ENCODE assay signal across 8 mouse cellular contexts in genomic region chr5:75066715-75067114, GRCm38 (mm10). TPM values are rescaled to one million over a fixed set of nuclear protein-coding genes. Genes with fewer than 3 reads are reported as not detected.
A peak's percentile ranks its signal among the peaks of the same experiment; 100 is the strongest.
DNase-seq lines count a peak whose midpoint lies in the region; ATAC-seq and TF ChIP-seq lines count a peak whose summit lies in the region.

No protein-coding gene starts in this region.

- H3K27me3 ChIP-seq in kidney, embryonic 15.5 days, result peaks cover 56% of the 10 kb centered on the region
- peaks cover 46% of the 10 kb centered on the region for H3K27me3 ChIP-seq in embryonic facial prominence, embryonic 15.5 days
- peaks cover 45% of the 10 kb centered on the region for H3K27me3 ChIP-seq in limb, embryonic 14.5 days (ENCODE audit: control insufficient read depth, insufficient read depth, low read length)
- H3K27me3 ChIP-seq in small intestine, adult 2 months (ENCODE audit: control insufficient read depth, insufficient read depth, low read length), result peaks cover 34% of the 10 kb centered on the region

- peak overlapping the region; percentile 51 for H3K4me3 ChIP-seq in kidney, embryonic 15.5 days (replicated peaks)
- peak overlapping the region; percentile 47 for H3K4me3 ChIP-seq in embryonic facial prominence, embryonic 15.5 days (replicated peaks)
- peak overlapping the region; percentile 45 for H3K4me3 ChIP-seq in limb, embryonic 14.5 days (replicated peaks; ENCODE audit: low read length)
- H3K4me3 ChIP-seq in small intestine, adult 2 months (ENCODE audit: low read depth, low read length), result peak overlapping the region; percentile 51

- H3K4me1 ChIP-seq in kidney, embryonic 15.5 days, result peaks cover 27% of the 10 kb centered on the region
- H3K4me1 ChIP-seq in embryonic facial prominence, embryonic 15.5 days, result peaks cover 25% of the 10 kb centered on the region
- H3K4me1 ChIP-seq in limb, embryonic 14.5 days (ENCODE audit: control insufficient read depth, insufficient read depth, low read length), result peaks cover 3% of the 10 kb centered on the region; the same call in 1 of the 2 replicates
- H3K4me1 ChIP-seq in small intestine, adult 2 months (ENCODE audit: control insufficient read depth, insufficient read depth, insufficient read length, low read length), result no peaks in the 10 kb centered on the region

- no peak for DNase-seq in kidney, postnatal 4 days
- DNase-seq in limb, embryonic 14.5 days (ENCODE audit: low spot score), result no peak
- no peak for DNase-seq in adrenal gland, adult 2 months
- DNase-seq in right cerebral cortex, postnatal 36 days (ENCODE audit: low spot score in 2 of 2), result no peak
- DNase-seq in lung, postnatal 36 days, result no peak

- H3K9me3 ChIP-seq in kidney, embryonic 15.5 days (replicated peaks), result no peaks in the 10 kb centered on the region; the same call in 1 of the 2 replicates
- no peaks in the 10 kb centered on the region for H3K9me3 ChIP-seq in embryonic facial prominence, embryonic 15.5 days (replicated peaks)
- H3K9me3 ChIP-seq in limb, embryonic 14.5 days (ENCODE audit: control insufficient read depth, low read length), result no peaks in the 10 kb centered on the region

- no peak overlapping the region for H3K27ac ChIP-seq in kidney, embryonic 15.5 days
- H3K27ac ChIP-seq in embryonic facial prominence, embryonic 15.5 days (replicated peaks), result no peak overlapping the region
- H3K27ac ChIP-seq in limb, embryonic 14.5 days (replicated peaks; ENCODE audit: low read depth, low read length), result no peak overlapping the region
- no peak overlapping the region for H3K27ac ChIP-seq in small intestine, adult 2 months (ENCODE audit: insufficient read depth, low read depth, low read length)

- TF ChIP-seq POLR2A in limb, embryonic 14.5 days (IDR thresholded peaks at IDR 0.05; ENCODE audit: borderline replicate concordance, extremely low read depth, insufficient read depth, insufficient read length), result no peak
- no peak for TF ChIP-seq POLR2A in small intestine, adult 2 months (IDR thresholded peaks at IDR 0.05; ENCODE audit: low read depth, low read length)

- no peak overlapping the region for H3K9ac ChIP-seq in kidney, embryonic 15.5 days
- H3K9ac ChIP-seq in embryonic facial prominence, embryonic 15.5 days, result no peak overlapping the region
- peak overlapping the region; percentile 45 for H3K9ac ChIP-seq in limb, embryonic 14.5 days (ENCODE audit: low read depth, low read length, severe bottlenecking)

- WGBS in kidney, embryonic 15.5 days, result 1% methylated on average over 9 of the region's 10 CpGs
- 1% methylated on average over 10 of the region's 10 CpGs for WGBS in embryonic facial prominence, embryonic 15.5 days
- WGBS in limb, embryonic 14.5 days, result 3% methylated on average over 4 of the region's 10 CpGs
- 6% methylated on average over 10 of the region's 10 CpGs for WGBS in small intestine, adult 2 months

- ATAC-seq in kidney, embryonic 15.5 days (replicated peaks; ENCODE audit: low FRiP score), result peak; percentile 67; the same call in 1 of the 2 replicates
- peak; percentile 57 for ATAC-seq in embryonic facial prominence, embryonic 15.5 days (ENCODE audit: insufficient number of reproducible peaks, low FRiP score, low TSS enrichment, low read depth)
- ATAC-seq in limb, embryonic 14.5 days (ENCODE audit: low FRiP score, low read depth), result 0 out of 2 replicates have a peak, but pooled peaks have one; percentile 2

- TF ChIP-seq CTCF in small intestine, adult 2 months (IDR thresholded peaks at IDR 0.05; ENCODE audit: extremely low read depth, insufficient read length, insufficient replicate concordance, low read depth, low read length), result no peak

- no peaks in the 10 kb centered on the region for H3K36me3 ChIP-seq in kidney, embryonic 15.5 days
- H3K36me3 ChIP-seq in embryonic facial prominence, embryonic 15.5 days, result no peaks in the 10 kb centered on the region
- no peaks in the 10 kb centered on the region for H3K36me3 ChIP-seq in limb, embryonic 14.5 days (ENCODE audit: control insufficient read depth, insufficient read depth, low read length)
- H3K36me3 ChIP-seq in small intestine, adult 2 months (ENCODE audit: control insufficient read depth, insufficient read depth, low read length), result no peaks in the 10 kb centered on the region

- H3K4me2 ChIP-seq in kidney, embryonic 15.5 days, result peak overlapping the region; percentile 92
- peak overlapping the region; percentile 91 for H3K4me2 ChIP-seq in embryonic facial prominence, embryonic 15.5 days (replicated peaks)
- H3K4me2 ChIP-seq in limb, embryonic 14.5 days (replicated peaks; ENCODE audit: low read depth, low read length, severe bottlenecking), result peak overlapping the region; percentile 77

RNA-seq across cellular contexts. Expression of gene Gsx2, which starts 8.7 kb away (rescaled TPM):
- not detected in 2 replicates for polyA plus RNA-seq in kidney, embryonic 15.5 days (2015; fragmentation: Nextera tagmentation; extraction: Ambion mirVana)
- polyA plus RNA-seq in embryonic facial prominence, embryonic 15.5 days (2015; fragmentation: Nextera tagmentation; extraction: Ambion mirVana), result not detected in 2 replicates
- not detected in 2 replicates for polyA plus RNA-seq in limb, embryonic 14.5 days (2012; rRNA removed)
- polyA plus RNA-seq in limb, embryonic 14.5 days (2014; fragmentation: Nextera tagmentation; extraction: Ambion mirVana), result not detected in 2 replicates
- not detected in 2 replicates for polyA plus RNA-seq in small intestine, adult 2 months (2012; rRNA removed)
- total RNA-seq in adrenal gland, adult 2 months (2021), result not detected
- polyA plus RNA-seq in adrenal gland, adult 2 months (2012; rRNA removed), result not detected in 2 replicates

RNA-seq across cellular contexts. Expression of gene Chic2, which starts 22.1 kb away (rescaled TPM):
- polyA plus RNA-seq in kidney, embryonic 15.5 days (2015; fragmentation: Nextera tagmentation; extraction: Ambion mirVana), result 27.1 and 28.8 TPM in 2 replicates
- 32.1 and 35.1 TPM in 2 replicates for polyA plus RNA-seq in embryonic facial prominence, embryonic 15.5 days (2015; fragmentation: Nextera tagmentation; extraction: Ambion mirVana)
- polyA plus RNA-seq in limb, embryonic 14.5 days (2012; rRNA removed), result 27.1 and 35.7 TPM in 2 replicates
- polyA plus RNA-seq in limb, embryonic 14.5 days (2014; fragmentation: Nextera tagmentation; extraction: Ambion mirVana), result 52.1 and 52.6 TPM in 2 replicates
- polyA plus RNA-seq in small intestine, adult 2 months (2012; rRNA removed), result 0.80 and 1.8 TPM in 2 replicates
- 10 to 100 TPM; 25.6 to 32.2 TPM for total RNA-seq in adrenal gland, adult 2 months (2021)
- 1.1 and 1.4 TPM in 2 replicates for polyA plus RNA-seq in adrenal gland, adult 2 months (2012; rRNA removed)

Comparison
In these comparisons a context has a peak if more than half of its experiments do, and no peak if none do; other contexts are left out.
1. ATAC-seq: peak in every context shown above with its lines; median percentile 67 in kidney, embryonic 15.5 days; 57 in embryonic facial prominence, embryonic 15.5 days; 2 in limb, embryonic 14.5 days.